Mouse (Mus musculus) frontal cortex, adult 2 months (tissue): ENCODE results near the gene Wdtc1. TPM values are rescaled to one million over a fixed set of nuclear protein-coding genes. Genes with fewer than 3 reads are reported as not detected.

ENCODE experiments used
- DNase-seq, 2 experiments: peaks; one replicate each; pipeline ENCODE4 v3.0.0; 2022; ENCODE audit warnings: low spot score in 1 of 2; ENCODE audit errors: extremely low spot score in 1 of 2
- polyA plus RNA-seq: library from polyadenylated mRNA; depleted of rRNA; stranded (reverse); fragments of >200 nt; gene quantifications from 2 replicates; pipeline ENCODE4 v1.2.3, GENCODE M21; 2012; rRNA removed

The Wdtc1 gene
- polyA plus RNA-seq: 43.0 and 46.2 TPM in 2 replicates

- no peak for DNase-seq
Measured at GRCm38 (mm10) chr4:133353367-133354365, at the start of gene Wdtc1. Wdtc1 (minus strand) TSS chr4:133353481.

GRCm38 (mm10) chr4:133402011-133402410, 48.7 kb upstream of the Wdtc1 start:
- no peak for DNase-seq

DNA sequence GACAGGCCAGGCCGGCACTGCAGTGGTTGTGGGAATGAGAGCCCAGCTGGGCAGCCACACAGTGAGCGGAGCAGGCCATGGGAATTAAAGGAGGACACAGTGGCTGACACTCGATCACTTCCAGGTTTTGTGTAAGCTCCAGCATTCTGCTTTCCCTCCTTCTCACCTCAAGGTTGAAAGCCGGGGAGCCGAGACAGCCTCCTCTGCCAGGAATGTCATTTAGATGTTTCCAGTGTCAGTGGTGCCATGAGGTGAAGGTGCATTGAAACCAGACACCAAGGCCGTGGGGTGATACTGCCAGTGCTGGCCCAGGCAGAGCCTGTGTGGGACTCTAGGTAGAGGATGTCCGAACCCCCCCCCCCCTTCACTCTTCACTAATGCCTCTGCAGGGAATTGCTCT, 46.8 kb upstream of the Wdtc1 start:
- no peak for DNase-seq

GRCm38 (mm10) chr4:133399509-133399908, 46.2 kb upstream of the Wdtc1 start:
- DNase-seq: no peak

DNA sequence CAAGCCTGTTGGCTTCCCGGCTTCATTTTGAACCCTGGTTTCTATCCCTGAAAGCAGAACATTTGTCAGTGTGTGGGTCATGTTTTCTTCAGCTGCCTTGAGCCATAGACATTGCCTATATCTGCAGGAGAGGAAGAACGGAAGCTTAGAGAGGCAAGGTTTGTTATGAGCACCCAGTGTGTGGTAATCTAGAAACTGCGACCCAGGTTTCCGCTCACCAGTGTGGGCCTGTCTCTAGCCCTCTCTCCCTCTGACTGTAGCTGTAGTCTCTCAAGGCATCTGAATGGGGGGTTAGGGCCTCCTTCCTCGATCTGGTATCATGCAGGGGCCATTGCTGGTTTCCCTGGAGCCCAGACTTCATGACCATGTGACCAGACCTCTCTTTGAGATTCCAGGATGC, 45.3 kb upstream of the Wdtc1 start:
- DNase-seq: no peak

DNA sequence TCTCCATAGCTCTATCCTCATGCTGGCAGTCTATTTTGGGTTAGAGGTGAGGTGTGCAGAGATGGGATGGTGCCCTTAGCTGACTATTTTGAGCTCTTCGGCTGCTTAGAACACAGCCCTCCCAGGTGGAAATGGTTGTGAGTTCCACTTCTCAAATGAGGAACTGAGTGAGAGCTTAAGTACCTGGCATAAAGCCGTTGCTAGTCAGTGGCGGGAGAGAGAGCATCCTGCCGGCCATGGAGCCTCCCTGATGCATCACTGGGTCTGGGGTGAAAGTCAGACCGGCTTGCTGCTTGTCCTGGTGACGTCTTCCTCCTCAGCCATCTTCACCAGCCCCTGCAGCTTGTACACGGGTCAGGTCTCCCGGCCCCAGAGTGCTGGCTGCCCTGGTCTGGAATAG, 44.7 kb upstream of the Wdtc1 start:
- DNase-seq: no peak

GRCm38 (mm10) chr4:133397299-133397698, 44.0 kb upstream of the Wdtc1 start:
- DNase-seq: no peak

GRCm38 (mm10) chr4:133396079-133396478, 42.8 kb upstream of the Wdtc1 start:
- no peak for DNase-seq

DNA sequence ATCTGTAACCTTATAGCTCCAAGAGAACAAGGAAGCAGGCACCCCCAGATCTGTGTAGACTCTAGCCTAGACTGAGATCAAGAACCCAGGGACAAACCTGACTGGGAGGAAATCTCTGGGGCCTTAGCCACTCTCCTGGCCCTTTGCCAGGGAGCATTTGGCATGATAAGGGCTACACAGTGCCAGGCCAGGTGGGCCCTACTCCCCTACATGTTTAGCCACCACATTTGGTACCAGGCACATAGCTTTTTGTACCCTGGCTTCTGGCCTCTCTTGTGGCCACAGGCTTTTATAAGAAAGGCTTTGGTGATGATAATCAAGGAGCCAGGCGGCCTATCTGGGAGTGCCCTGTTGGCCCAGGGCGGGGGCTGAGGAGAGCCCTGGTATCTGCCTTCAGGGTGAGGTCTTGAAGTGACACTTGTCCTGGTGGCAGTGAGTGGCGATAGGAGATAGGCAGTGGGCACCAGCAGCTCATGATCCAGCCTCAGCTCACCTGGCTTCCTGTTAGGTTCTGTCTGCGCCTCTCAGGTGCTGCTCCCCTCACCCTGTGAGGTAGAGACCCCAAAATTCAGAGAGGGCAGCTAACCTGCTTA, 41.8 kb upstream of the Wdtc1 start:
- DNase-seq: no peak

DNA sequence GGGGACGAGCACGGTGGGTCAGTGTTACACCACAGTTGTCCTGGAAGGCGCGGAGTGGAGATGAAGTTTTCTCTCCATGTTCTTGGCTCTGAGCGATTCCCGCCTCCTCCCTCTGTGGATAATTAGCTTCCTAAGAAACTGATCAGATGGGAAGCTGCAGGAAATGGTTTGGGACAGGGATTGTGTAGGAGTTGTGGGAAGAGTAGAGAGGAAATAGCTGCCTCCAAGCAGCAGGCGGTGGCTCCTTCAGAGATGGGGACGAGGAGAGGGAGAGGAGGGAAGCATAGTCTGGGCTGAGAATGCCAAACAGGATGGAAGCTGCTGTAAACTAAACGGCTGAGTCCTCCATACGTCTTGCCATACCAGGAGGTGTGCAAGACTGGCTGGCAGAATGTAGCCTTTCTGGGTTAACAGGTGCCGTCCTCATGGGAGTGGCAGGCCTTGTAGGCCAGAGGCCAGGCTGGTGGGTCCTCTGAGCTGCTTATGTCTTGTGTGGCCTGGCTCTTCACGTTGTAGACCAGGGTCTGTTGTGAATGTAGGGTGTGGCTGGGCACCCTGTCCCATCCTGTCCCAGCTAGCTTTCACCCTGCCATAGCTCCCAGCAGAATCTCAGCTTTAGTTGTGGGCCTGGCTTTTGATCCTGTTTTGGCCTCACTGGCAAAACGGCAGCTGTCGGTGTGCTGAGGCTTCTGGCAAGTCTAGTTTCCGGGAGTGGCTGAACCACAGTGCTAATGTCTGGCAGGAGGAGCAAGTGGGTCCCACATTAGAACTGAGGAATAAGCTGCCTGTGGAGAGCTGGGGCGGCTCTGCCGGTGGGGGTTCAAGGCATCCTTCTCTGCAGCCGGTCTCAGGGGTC, 38.1 kb upstream of the Wdtc1 start:
- peak; percentile 59 to 77 for DNase-seq

DNA sequence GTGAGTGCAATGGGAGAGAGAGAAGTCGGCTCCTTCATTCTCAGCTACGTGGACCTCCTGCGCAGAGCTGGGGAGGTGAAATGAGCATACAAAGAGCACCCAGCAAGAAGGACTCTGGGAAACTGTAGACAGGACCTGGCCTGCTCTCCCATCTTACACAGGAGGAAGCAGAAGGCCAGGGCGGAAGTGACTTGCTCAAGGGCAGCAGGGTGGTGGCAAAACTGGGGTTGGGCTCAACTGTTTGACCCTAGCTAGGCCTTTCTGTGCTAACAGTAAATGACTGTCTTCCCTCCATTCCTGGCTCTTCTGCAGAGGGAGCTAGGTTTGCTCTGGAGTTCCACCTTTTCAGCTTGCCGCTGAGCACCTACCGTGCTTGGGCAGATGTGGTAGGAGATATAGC, 37.3 kb upstream of the Wdtc1 start:
- no peak for DNase-seq

DNA sequence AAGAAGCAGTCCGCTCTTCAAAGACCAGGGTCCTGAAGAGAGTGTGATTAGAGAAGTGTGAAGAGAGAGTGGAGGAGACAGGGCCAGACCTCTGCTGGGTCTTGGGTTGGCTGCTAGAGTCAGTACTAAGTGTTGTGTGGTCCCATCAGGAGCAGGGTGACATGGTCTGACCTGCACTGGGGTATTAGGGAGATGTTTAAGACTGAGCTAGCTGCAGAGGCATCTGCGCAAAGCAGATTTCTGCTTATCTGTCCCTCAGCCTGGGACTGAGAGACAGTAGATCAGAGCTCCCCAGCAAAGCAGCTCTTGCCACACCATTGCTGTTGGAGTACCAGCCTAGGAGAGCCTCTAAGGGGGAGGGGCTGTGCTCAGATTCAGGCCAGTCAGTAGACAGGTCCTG, 36.8 kb upstream of the Wdtc1 start:
- DNase-seq: no peak

- no peak for DNase-seq
Measured at GRCm38 (mm10) chr4:133388781-133389552, 35.7 kb upstream of the Wdtc1 start.

DNA sequence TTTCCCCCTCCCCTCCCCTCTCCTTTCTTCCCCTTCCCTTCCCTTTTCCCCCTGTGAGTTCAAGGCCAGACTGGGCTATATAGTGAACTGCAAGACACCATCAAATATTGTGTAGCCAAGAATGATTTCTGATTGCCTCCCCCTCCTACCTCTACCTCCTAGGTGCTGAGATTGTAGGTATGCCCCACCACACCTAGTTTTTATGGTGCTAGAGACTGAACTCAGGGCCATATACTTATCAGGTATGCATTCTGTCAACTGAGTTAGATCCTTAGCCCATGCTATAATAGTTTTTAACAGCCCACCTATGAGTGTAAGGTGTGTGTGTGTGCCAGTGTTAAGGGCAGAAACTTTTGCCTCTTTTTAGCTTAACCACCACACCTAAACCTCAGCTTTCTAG, 33.8 kb upstream of the Wdtc1 start:
- DNase-seq: no peak

DNA sequence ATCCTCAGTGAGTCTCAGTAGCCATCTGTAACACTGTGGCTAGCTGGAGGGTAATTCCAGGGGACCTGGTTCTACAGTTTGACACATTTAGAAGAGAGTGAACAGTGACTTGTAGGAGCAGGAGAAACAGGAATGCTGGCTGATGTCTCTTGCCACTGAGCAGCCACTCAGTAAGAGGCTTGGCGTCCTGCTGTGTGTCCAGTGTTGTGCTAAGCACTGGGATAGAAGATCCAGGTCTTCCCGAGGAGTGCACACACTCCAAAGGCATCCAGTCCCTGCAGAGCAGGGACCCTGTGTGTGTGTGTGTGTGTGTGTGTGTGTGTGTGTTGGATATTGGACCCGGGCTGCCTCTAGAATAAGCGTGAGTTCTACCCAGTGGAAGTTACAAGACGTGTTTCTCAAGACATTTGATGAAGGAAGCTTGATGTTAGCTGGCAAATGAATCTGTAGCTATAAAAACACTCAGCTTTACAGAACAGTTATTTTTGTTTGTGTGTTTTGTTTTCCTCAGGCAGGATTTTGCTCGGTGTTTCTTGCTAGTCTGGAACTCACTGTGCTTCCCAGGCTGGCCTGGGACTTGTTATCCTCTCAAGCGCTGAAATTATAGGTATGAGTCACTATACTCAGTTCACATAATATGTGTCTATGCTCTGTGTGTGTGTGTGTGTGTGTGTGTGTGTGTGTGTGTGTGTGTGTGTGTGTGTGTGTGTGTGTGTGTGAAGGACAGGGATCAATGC, 32.9 kb upstream of the Wdtc1 start:
- DNase-seq: no peak

- no peak for DNase-seq
Measured at GRCm38 (mm10) chr4:133381141-133381540, 27.9 kb upstream of the Wdtc1 start.

GRCm38 (mm10) chr4:133380532-133380931, 27.3 kb upstream of the Wdtc1 start:
- no peak for DNase-seq

GRCm38 (mm10) chr4:133379861-133380260, 26.6 kb upstream of the Wdtc1 start:
- no peak for DNase-seq

GRCm38 (mm10) chr4:133379046-133379347, 25.7 kb upstream of the Wdtc1 start:
- DNase-seq: no peak
